Mouse (Mus musculus) forebrain, embryonic 11.5 days (tissue): Measurements from ENCODE around the gene Stat5b. TPM values are rescaled to one million over a fixed set of nuclear protein-coding genes. Genes with fewer than 3 reads are reported as not detected.

Source experiments
- ATAC-seq: fragments of 200-750 bp; cut with Nextera tagmentation; replicated peaks from 2 replicates; pipeline ENCODE4 v1.8.0; 2017; ENCODE audit warnings: moderate TSS enrichment; ENCODE audit not compliant: low FRiP score
- DNase-seq: peaks from one replicate; pipeline ENCODE4 v3.0.0-alpha.2; 2017; ENCODE audit warnings: low spot score
- H3K27ac ChIP-seq: fragments of 300-500 bp; sonication (generic); 2 replicates; pipeline ENCODE4 v1.5.1; 2014; ENCODE audit warnings: low read depth, low read length
- H3K27me3 ChIP-seq: fragments of 300-500 bp; sonication (generic); 2 replicates; pipeline ENCODE4 v1.6.1; 2014; ENCODE audit warnings: mild to moderate bottlenecking, low read length, mixed read lengths; ENCODE audit not compliant: control insufficient read depth, insufficient read depth
- H3K36me3 ChIP-seq: fragments of 300-500 bp; sonication (generic); 2 replicates; pipeline ENCODE4 v1.6.1; 2014; ENCODE audit warnings: mild to moderate bottlenecking, low read length, moderate library complexity, mixed read lengths; ENCODE audit not compliant: control insufficient read depth, insufficient read depth
- H3K4me1 ChIP-seq: fragments of 300-500 bp; sonication (generic); replicated peaks from 2 replicates; pipeline ENCODE4 v1.6.1; 2014; ENCODE audit warnings: low read length, mixed read lengths; ENCODE audit not compliant: control insufficient read depth, insufficient read depth
- H3K4me2 ChIP-seq: fragments of 300-500 bp; sonication (generic); 2 replicates; pipeline ENCODE4 v1.6.1; 2014; ENCODE audit warnings: low read depth, mild to moderate bottlenecking, low read length, moderate library complexity, mixed read lengths; ENCODE audit not compliant: severe bottlenecking
- H3K4me3 ChIP-seq: fragments of 300-500 bp; sonication (generic); 2 replicates; pipeline ENCODE4 v1.5.1; 2014; ENCODE audit warnings: low read depth, low read length
- H3K9ac ChIP-seq: fragments of 300-500 bp; sonication (generic); 2 replicates; pipeline ENCODE4 v1.6.1; 2014; ENCODE audit warnings: low read length
- H3K9me3 ChIP-seq: fragments of 300-500 bp; sonication (generic); 2 replicates; pipeline ENCODE4 v1.6.1; 2016; ENCODE audit warnings: low read length, mixed read lengths; ENCODE audit not compliant: control insufficient read depth
- WGBS: fragments of 180-500 bp; shearing (Covaris S2); extraction: QIAGEN DNeasy Blood & Tissue Kit; methylation state at CpG from one replicate; pipeline ENCODE4 v1.1.7; 2014; 5-methylcytosine and 5-hydroxymethylcytosine counted together
- polyA plus RNA-seq: library from polyadenylated mRNA; unstranded; fragments of >200 nt; fragmentation: Nextera tagmentation; extraction: Ambion mirVana; gene quantifications from 2 replicates; pipeline ENCODE4 v1.2.1, GENCODE M21; 2014

Gene Stat5b
- polyA plus RNA-seq, 1 experiment from 2014 or later, result 19.1 TPM

GRCm38 (mm10) chr11:100842025-100842424 lies 8.5 kb downstream of the Stat5b start:
- no peak for DNase-seq
- Histone ChIP-seq H3K4me2 (no peak overlapping the region), H3K36me3 (no peaks in the 10 kb centered on the region), H3K27me3 (no peaks in the 10 kb centered on the region), H3K4me3 (no peak overlapping the region), H3K9ac (no peak overlapping the region), H3K4me1 (no peaks in the 10 kb centered on the region), H3K27ac (no peak overlapping the region), H3K9me3 (0 out of 2 replicates have a peak, but pooled peaks cover 3% of the 10 kb centered on the region)
- ATAC-seq, result no peak
- WGBS, result 91% methylated on average over 7 of the region's 7 CpGs

GRCm38 (mm10) chr11:100840866-100841265 lies 9.7 kb downstream of the Stat5b start:
- Histone ChIP-seq H3K4me2 (no peak overlapping the region), H3K4me1 (no peaks in the 10 kb centered on the region), H3K36me3 (no peaks in the 10 kb centered on the region), H3K4me3 (no peak overlapping the region), H3K27me3 (no peaks in the 10 kb centered on the region), H3K9me3 (0 out of 2 replicates have a peak, but pooled peaks cover 3% of the 10 kb centered on the region), H3K9ac (no peak overlapping the region), H3K27ac (no peak overlapping the region)
- DNase-seq (no peak), ATAC-seq (no peak)
- 86% methylated on average over 12 of the region's 12 CpGs for WGBS

GRCm38 (mm10) chr11:100839523-100839922 lies 11.0 kb downstream of the Stat5b start:
- 83% methylated on average over 8 of the region's 8 CpGs for WGBS
- H3K4me2 ChIP-seq, result no peak overlapping the region

GRCm38 (mm10) chr11:100838894-100839293 lies 11.6 kb downstream of the Stat5b start:
- Histone ChIP-seq H3K27ac (no peak overlapping the region), H3K9me3 (0 out of 2 replicates have a peak, but pooled peaks cover 3% of the 10 kb centered on the region), H3K4me1 (no peaks in the 10 kb centered on the region), H3K27me3 (no peaks in the 10 kb centered on the region), H3K4me2 (no peak overlapping the region), H3K9ac (no peak overlapping the region), H3K36me3 (no peaks in the 10 kb centered on the region), H3K4me3 (no peak overlapping the region)
- no peak for ATAC-seq
- WGBS, result 95% methylated on average over 9 of the region's 9 CpGs
- DNase-seq, result no peak

More at GRCm38 (mm10) chr11:100839523-100839922, 11.0 kb downstream of the Stat5b start:
- no peak for DNase-seq
- Histone ChIP-seq H3K36me3 (no peaks in the 10 kb centered on the region), H3K27me3 (no peaks in the 10 kb centered on the region), H3K9me3 (0 out of 2 replicates have a peak, but pooled peaks cover 3% of the 10 kb centered on the region), H3K4me3 (no peak overlapping the region), H3K27ac (no peak overlapping the region), H3K4me1 (no peaks in the 10 kb centered on the region), H3K9ac (no peak overlapping the region)
- ATAC-seq, result no peak

- no peaks in the 10 kb centered on the region for H3K4me1 ChIP-seq
- no peak overlapping the region for H3K27ac ChIP-seq
- H3K36me3 ChIP-seq, result no peaks in the 10 kb centered on the region
- H3K9me3 ChIP-seq, result 0 out of 2 replicates have a peak, but pooled peaks cover 3% of the 10 kb centered on the region
- ATAC-seq (no peak), DNase-seq (no peak)
- H3K27me3 ChIP-seq, result no peaks in the 10 kb centered on the region
- no peak overlapping the region for H3K9ac ChIP-seq
- H3K4me2 ChIP-seq, result no peak overlapping the region
- WGBS, result 83% methylated on average over 9 of the region's 9 CpGs
- H3K4me3 ChIP-seq, result no peak overlapping the region
Observed at GRCm38 (mm10) chr11:100836923-100837702, 13.4 kb downstream of the Stat5b start.

- H3K4me3 ChIP-seq, result no peak overlapping the region
- 0 out of 2 replicates have a peak, but pooled peaks cover 3% of the 10 kb centered on the region for H3K9me3 ChIP-seq
- H3K4me2 ChIP-seq, result no peak overlapping the region
- no peaks in the 10 kb centered on the region for H3K27me3 ChIP-seq
- no peak overlapping the region for H3K27ac ChIP-seq
- H3K4me1 ChIP-seq, result no peaks in the 10 kb centered on the region
- H3K36me3 ChIP-seq, result no peaks in the 10 kb centered on the region
- H3K9ac ChIP-seq, result no peak overlapping the region
- WGBS, result 77% methylated on average over 7 of the region's 7 CpGs
- ATAC-seq (no peak), DNase-seq (no peak)
Observed at GRCm38 (mm10) chr11:100833466-100833865, 17.1 kb downstream of the Stat5b start.

- Histone ChIP-seq H3K4me2 (no peak overlapping the region), H3K4me3 (no peak overlapping the region), H3K9ac (no peak overlapping the region), H3K27ac (no peak overlapping the region), H3K4me1 (no peaks in the 10 kb centered on the region), H3K9me3 (no peaks in the 10 kb centered on the region; the same call in 1 of the 2 replicates), H3K36me3 (no peaks in the 10 kb centered on the region), H3K27me3 (no peaks in the 10 kb centered on the region)
- ATAC-seq (no peak), DNase-seq (no peak)
- 83% methylated on average over 10 of the region's 10 CpGs for WGBS
Observed at GRCm38 (mm10) chr11:100831396-100831795, 19.1 kb downstream of the Stat5b start.

- no peak overlapping the region for H3K27ac ChIP-seq
- H3K4me1 ChIP-seq, result no peaks in the 10 kb centered on the region
- H3K9ac ChIP-seq, result no peak overlapping the region
- WGBS, result 60% methylated on average over 12 of the region's 12 CpGs
- no peak overlapping the region for H3K4me3 ChIP-seq
- H3K36me3 ChIP-seq, result no peaks in the 10 kb centered on the region
- DNase-seq (no peak), ATAC-seq (no peak)
- H3K9me3 ChIP-seq, result no peaks in the 10 kb centered on the region; the same call in 1 of the 2 replicates
- no peak overlapping the region for H3K4me2 ChIP-seq
- H3K27me3 ChIP-seq, result no peaks in the 10 kb centered on the region
Observed at GRCm38 (mm10) chr11:100829691-100830090, 20.8 kb downstream of the Stat5b start.
